Mouse (Mus musculus): ENCODE results near the gene Castor2.

Castor2 gene

GRCm38 (mm10) chr5:134099496-134100211 lies at the start of gene Castor2:
TSS of gene Castor2 (plus strand) at chr5:134099711.
- DNase-seq (ENCODE audit: low spot score in 2 of 2) = peak; percentile 87 to 88

GRCm38 (mm10) chr5:134050711-134051110 lies 48.8 kb upstream of the Castor2 start:
- no peak for DNase-seq (ENCODE audit: low spot score in 2 of 2)

- no peak for DNase-seq (ENCODE audit: low spot score in 2 of 2)
Observed at GRCm38 (mm10) chr5:134052614-134053013, 46.9 kb upstream of the Castor2 start.

- no peak for DNase-seq (ENCODE audit: low spot score in 2 of 2)
Observed at GRCm38 (mm10) chr5:134054496-134054895, 45.0 kb upstream of the Castor2 start.

- DNase-seq (ENCODE audit: low spot score in 2 of 2) = no peak
Observed at GRCm38 (mm10) chr5:134058793-134059352, 40.6 kb upstream of the Castor2 start.

- peak in 1 of 2 experiments; percentile 18 for DNase-seq (ENCODE audit: low spot score in 2 of 2)
Observed at GRCm38 (mm10) chr5:134063362-134064064, 36.0 kb upstream of the Castor2 start.

GRCm38 (mm10) chr5:134066261-134066660 lies 33.2 kb upstream of the Castor2 start:
- DNase-seq (ENCODE audit: low spot score in 2 of 2) = no peak

GRCm38 (mm10) chr5:134067924-134068323 lies 31.6 kb upstream of the Castor2 start:
- no peak for DNase-seq (ENCODE audit: low spot score in 2 of 2)

GRCm38 (mm10) chr5:134073512-134074041 lies 25.9 kb upstream of the Castor2 start:
- no peak for DNase-seq (ENCODE audit: low spot score in 2 of 2)

GRCm38 (mm10) chr5:134074368-134074767 lies 25.1 kb upstream of the Castor2 start:
- no peak for DNase-seq (ENCODE audit: low spot score in 2 of 2)

- DNase-seq (ENCODE audit: low spot score in 2 of 2) = no peak
Observed at GRCm38 (mm10) chr5:134076175-134076574, 23.3 kb upstream of the Castor2 start.

- no peak for DNase-seq (ENCODE audit: low spot score in 2 of 2)
Observed at GRCm38 (mm10) chr5:134080685-134081548, 18.6 kb upstream of the Castor2 start.

- no peak for DNase-seq (ENCODE audit: low spot score in 2 of 2)
Observed at GRCm38 (mm10) chr5:134085227-134085626, 14.3 kb upstream of the Castor2 start.

- no peak for DNase-seq (ENCODE audit: low spot score in 2 of 2)
Observed at GRCm38 (mm10) chr5:134085887-134086639, 13.4 kb upstream of the Castor2 start.

- no peak for DNase-seq (ENCODE audit: low spot score in 2 of 2)
Observed at GRCm38 (mm10) chr5:134087211-134087610, 12.3 kb upstream of the Castor2 start.

- no peak for DNase-seq (ENCODE audit: low spot score in 2 of 2)
Observed at GRCm38 (mm10) chr5:134095766-134096165, 3.7 kb upstream of the Castor2 start.

GRCm38 (mm10) chr5:134098341-134098902 lies 1.1 kb upstream of the Castor2 start:
- DNase-seq (ENCODE audit: low spot score in 2 of 2) = no peak

GRCm38 (mm10) chr5:134098976-134099375 lies 535 bp upstream of the Castor2 start:
- no peak for DNase-seq (ENCODE audit: low spot score in 2 of 2)

- no peak for DNase-seq (ENCODE audit: low spot score in 2 of 2)
Observed at GRCm38 (mm10) chr5:134100232-134100771, 791 bp downstream of the Castor2 start.

GRCm38 (mm10) chr5:134101322-134101721 lies 1.8 kb downstream of the Castor2 start:
- DNase-seq (ENCODE audit: low spot score in 2 of 2) = no peak
